ENCODE assay signal across 8 mouse cellular contexts in the genomic region with DNA sequence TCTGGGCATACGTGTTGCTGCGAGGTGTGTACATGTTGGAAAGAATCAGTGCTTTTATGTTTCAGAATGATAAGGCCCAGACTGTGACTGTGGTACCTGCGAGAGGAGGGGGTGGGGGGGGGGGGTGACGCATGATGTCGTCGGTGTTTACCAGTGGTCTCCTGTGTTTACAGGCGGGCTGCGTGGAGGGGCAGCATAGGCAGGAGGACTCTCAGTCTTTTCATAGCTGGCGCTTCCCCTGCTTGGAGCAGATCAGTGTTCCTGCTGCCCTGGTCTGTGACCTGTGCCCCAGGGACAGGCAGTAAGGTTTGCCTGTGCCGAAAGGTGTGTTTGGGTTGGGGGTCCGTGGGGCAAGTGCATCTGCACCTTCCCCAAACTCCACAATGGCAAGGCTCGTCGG. TPM values are rescaled to one million over a fixed set of nuclear protein-coding genes. Genes with fewer than 3 reads are reported as not detected.
A peak's percentile ranks its signal among the peaks of the same experiment; 100 is the strongest.
DNase-seq lines count a peak whose midpoint lies in the region; ATAC-seq and TF ChIP-seq lines count a peak whose summit lies in the region.

A gene (plus strand): TSS at position 232 of the 400 bp plus-strand sequence.

- H3K27me3 ChIP-seq in erythroblast, embryonic 14.5 days (ENCODE audit: control insufficient read depth) = peaks cover 59% of the 10 kb centered on the region
- H3K27me3 ChIP-seq in testis, adult 2 months (ENCODE audit: control insufficient read depth, insufficient read depth, low read length) = no peaks in the 10 kb centered on the region
- H3K27me3 ChIP-seq in limb, embryonic 11.5 days (ENCODE audit: control insufficient read depth, insufficient read depth, low read length) = peaks cover 26% of the 10 kb centered on the region
- peaks cover 42% of the 10 kb centered on the region for H3K27me3 ChIP-seq in stomach, embryonic 15.5 days (replicated peaks)

- H3K4me3 ChIP-seq in erythroblast, embryonic 14.5 days (replicated peaks) = peak within 1 kb of the TSS; percentile 53
- H3K4me3 ChIP-seq in testis, adult 2 months (ENCODE audit: control insufficient read depth, low read depth, low read length) = peak within 1 kb of the TSS; percentile 40
- H3K4me3 ChIP-seq in limb, embryonic 11.5 days (ENCODE audit: low read depth, low read length) = peak within 1 kb of the TSS; percentile 33
- H3K4me3 ChIP-seq in stomach, embryonic 15.5 days (replicated peaks) = peak within 1 kb of the TSS; percentile 51

- 4% methylated on average over 13 of the region's 13 CpGs for WGBS in limb, embryonic 11.5 days
- 20% methylated on average over 13 of the region's 13 CpGs for WGBS in stomach, embryonic 15.5 days

- peaks cover 2% of the 10 kb centered on the region for H3K4me1 ChIP-seq in erythroblast, embryonic 14.5 days (ENCODE audit: control insufficient read depth)
- peaks cover 18% of the 10 kb centered on the region for H3K4me1 ChIP-seq in testis, adult 2 months (ENCODE audit: control insufficient read depth, insufficient read depth, low read length)
- H3K4me1 ChIP-seq in limb, embryonic 11.5 days (ENCODE audit: control insufficient read depth, insufficient read depth, low read length) = peaks cover 44% of the 10 kb centered on the region
- H3K4me1 ChIP-seq in stomach, embryonic 15.5 days = peaks cover 43% of the 10 kb centered on the region

- peak within 1 kb of the TSS; percentile 72 for H3K9ac ChIP-seq in limb, embryonic 11.5 days (ENCODE audit: low read length)
- peak within 1 kb of the TSS; percentile 50 for H3K9ac ChIP-seq in stomach, embryonic 15.5 days

- no peak for ATAC-seq in erythroblast, adult 5-6 weeks (replicated peaks; ENCODE audit: low FRiP score, poor library complexity, severe bottlenecking)
- no peak for ATAC-seq in limb, embryonic 11.5 days (ENCODE audit: insufficient number of reproducible peaks, low FRiP score, low TSS enrichment, low read depth)
- ATAC-seq in stomach, embryonic 15.5 days (ENCODE audit: insufficient read depth, low FRiP score, low read depth) = no peak
- no peak for ATAC-seq in frontal cortex, adult (ENCODE audit: low TSS enrichment)

- no peak for TF ChIP-seq POLR2A in testis, adult 2 months (IDR thresholded peaks at IDR 0.05; ENCODE audit: control insufficient read depth, low read depth, low read length)

- no peaks in the 10 kb centered on the region; the same call in 1 of the 2 replicates for H3K36me3 ChIP-seq in erythroblast, embryonic 14.5 days (ENCODE audit: control insufficient read depth)
- no peaks in the 10 kb centered on the region for H3K36me3 ChIP-seq in testis, adult 2 months (ENCODE audit: control insufficient read depth, insufficient read depth, low read length)
- no peaks in the 10 kb centered on the region for H3K36me3 ChIP-seq in limb, embryonic 11.5 days (ENCODE audit: control insufficient read depth, insufficient read depth, low read length)
- H3K36me3 ChIP-seq in stomach, embryonic 15.5 days = no peaks in the 10 kb centered on the region

- H3K4me2 ChIP-seq in limb, embryonic 11.5 days (ENCODE audit: low read depth, severe bottlenecking) = peak within 1 kb of the TSS; percentile 89
- H3K4me2 ChIP-seq in stomach, embryonic 15.5 days = peak within 1 kb of the TSS; percentile 83

- no peaks in the 10 kb centered on the region for H3K9me3 ChIP-seq in erythroblast, embryonic 14.5 days (ENCODE audit: control insufficient read depth, low read length)
- H3K9me3 ChIP-seq in limb, embryonic 11.5 days (ENCODE audit: control insufficient read depth, low read length) = no peaks in the 10 kb centered on the region
- H3K9me3 ChIP-seq in stomach, embryonic 15.5 days = no peaks in the 10 kb centered on the region

- DNase-seq in testis, postnatal 14 days (ENCODE audit: low spot score) = no peak
- DNase-seq in limb, embryonic 11.5 days (ENCODE audit: low spot score) = no peak
- DNase-seq in c-Kit-positive CD71-positive TER-119-positive erythroid progenitor cells, embryonic 14.5 days (ENCODE audit: low spot score) = no peak

- no peak within 1 kb of the TSS for H3K27ac ChIP-seq in testis, adult 2 months (ENCODE audit: control insufficient read depth, insufficient read depth, low read depth, low read length)
- H3K27ac ChIP-seq in limb, embryonic 11.5 days (replicated peaks; ENCODE audit: low read depth, low read length) = 0 out of 2 replicates have a peak within 1 kb of the TSS, but pooled peaks have one; percentile 9
- H3K27ac ChIP-seq in stomach, embryonic 15.5 days = peak within 1 kb of the TSS; percentile 68; the same call in 1 of the 2 replicates

- no peak for TF ChIP-seq CTCF in testis, adult 2 months (IDR thresholded peaks at IDR 0.05; ENCODE audit: control insufficient read depth, insufficient read depth, insufficient replicate concordance, low read depth, low read length)

RNA-seq across cellular contexts. Expression of the gene that starts here (rescaled TPM):
- polyA plus RNA-seq in erythroblast, embryonic 14.5 days (2012) = 4.7 and 5.2 TPM in 2 replicates
- total RNA-seq in erythroblast, adult 5-6 weeks (2015; ENCODE audit: low replicate concordance) = 2.5 TPM in 1 of 2 replicates, not detected in the other
- not detected in 2 replicates for total RNA-seq in erythroblast, adult 5-6 weeks (2017; ENCODE audit: low replicate concordance)
- polyA plus RNA-seq in testis, adult 2 months (2012; rRNA removed) = 1.2 and 1.5 TPM in 2 replicates
- 95.6 and 121 TPM in 2 replicates for polyA plus RNA-seq in limb, embryonic 11.5 days (2014; fragmentation: Nextera tagmentation; extraction: Ambion mirVana)
- polyA plus RNA-seq in stomach, embryonic 15.5 days (2015; fragmentation: Nextera tagmentation; extraction: Ambion mirVana) = 487 and 492 TPM in 2 replicates

Comparison
In these comparisons a context has a peak if more than half of its experiments do, and no peak if none do; other contexts are left out.
1. RNA of the gene that starts here (polyA plus RNA-seq): 487 to 492 TPM in stomach, embryonic 15.5 days and 95.6 to 121 TPM in limb, embryonic 11.5 days; 4.7 to 5.2 TPM in erythroblast, embryonic 14.5 days and 1.2 to 1.5 TPM in testis, adult 2 months; every median in the first group is over 10 times any median in the second.
2. Peak in every context shown above with its lines, with median percentiles within 50 percentile points of each other: H3K4me3 ChIP-seq.